Mouse (Mus musculus): Measurements from ENCODE around the gene Ky.

The Ky gene

DNA sequence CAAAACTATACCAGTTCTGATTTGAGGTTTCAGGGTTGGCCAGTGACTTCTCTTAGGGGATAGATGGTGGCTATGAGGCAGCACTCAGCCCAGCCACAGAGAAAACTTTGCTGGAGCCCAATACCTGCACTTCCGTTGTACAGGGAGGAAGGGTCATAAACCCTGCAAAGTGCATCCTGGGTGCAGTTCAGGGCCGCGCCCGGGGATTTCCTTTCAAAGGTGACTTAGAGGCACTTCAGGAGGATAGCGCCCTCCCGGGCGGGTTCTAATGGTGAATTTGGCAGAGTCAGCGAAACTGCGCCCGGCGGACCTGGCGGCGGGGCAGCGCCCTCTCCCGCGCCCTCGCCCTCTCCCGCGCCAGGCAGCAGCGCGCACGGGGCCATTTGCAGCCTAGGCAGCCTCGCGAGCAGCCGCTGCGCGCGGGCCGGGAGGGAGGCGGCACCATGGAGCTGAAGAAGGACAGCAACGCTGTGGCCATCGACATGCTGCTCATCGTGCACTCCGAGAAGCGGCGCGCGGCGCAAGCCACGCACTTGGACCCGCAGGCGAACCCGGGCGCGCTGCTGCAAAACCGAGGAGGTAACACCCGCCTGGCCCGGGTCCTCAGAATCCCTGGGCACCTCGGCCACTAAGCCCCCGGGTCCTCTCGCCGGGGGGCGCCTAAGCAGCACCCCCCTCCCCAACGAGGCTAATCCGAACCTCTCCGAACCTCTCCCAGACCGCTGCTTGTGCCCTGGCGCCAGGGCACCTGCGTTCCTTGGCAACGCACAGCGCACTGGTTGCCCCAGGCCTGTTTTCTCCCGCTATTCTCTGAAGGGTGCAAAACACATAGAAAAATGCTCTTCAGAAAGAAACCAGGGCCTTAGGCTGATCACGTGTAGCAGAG, at the start of gene Ky:
TSS of gene Ky (plus strand) at position 51 of the 886 bp plus-strand sequence.
- DNase-seq (ENCODE audit: low spot score in 2 of 2), result peak; percentile 32 to 63

DNA sequence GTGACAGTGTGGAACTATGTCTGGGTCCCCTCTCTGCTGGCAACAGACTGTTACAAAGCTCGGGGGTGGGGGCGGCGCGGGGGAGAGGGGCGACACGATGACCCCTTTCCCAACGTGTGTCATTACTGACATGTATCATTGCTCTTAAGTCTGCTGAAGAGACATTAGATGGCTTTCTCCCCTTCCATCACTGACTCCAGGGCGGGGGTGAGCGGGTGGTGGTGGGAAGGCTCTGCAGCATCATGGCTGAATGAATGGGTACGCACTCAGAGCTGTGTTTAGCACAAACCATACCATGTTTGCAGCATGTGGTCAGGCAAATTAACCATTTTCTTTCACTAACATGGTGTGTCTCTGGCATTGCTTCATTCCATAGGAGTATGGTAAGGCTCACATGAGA, 43.3 kb upstream of the Ky start:
- DNase-seq (ENCODE audit: low spot score in 2 of 2), result no peak

DNA sequence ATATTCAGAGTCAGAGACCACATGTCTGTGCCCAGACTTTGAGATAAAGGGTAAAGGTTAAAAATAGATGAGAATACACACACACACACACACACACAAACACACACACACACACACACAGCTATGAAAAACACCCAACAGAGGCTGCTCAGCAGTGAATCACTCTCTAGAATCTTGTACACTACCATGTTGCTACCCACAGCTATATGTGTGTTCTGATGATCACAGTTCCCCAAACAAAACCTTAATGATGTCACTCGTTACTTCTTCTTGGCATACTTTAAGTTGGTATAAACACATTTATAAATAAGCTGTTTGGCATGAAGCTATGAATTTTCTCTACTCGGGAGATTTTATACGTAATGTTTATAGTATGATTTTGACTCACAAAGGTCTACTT, 40.5 kb upstream of the Ky start:
- DNase-seq (ENCODE audit: low spot score in 2 of 2), result no peak

DNA sequence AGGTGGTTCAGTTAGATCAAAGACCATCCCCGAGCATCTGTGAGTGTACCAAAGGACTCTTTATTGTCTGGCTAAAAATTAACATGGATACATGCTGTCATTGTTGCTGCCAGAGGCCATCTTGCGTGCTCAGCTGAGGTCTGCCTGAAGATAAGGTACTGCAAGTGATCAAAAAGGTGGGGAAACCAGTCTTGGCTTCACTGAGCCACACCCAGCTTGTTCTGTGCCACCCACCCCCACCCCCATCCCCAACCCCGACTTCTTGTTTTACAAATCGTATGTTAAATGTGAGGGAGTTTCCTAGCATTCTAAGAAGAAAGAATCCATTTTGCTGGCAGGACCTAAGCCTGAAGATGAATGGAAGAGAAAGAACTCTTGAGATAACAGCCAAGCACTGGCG, 39.8 kb upstream of the Ky start:
- DNase-seq (ENCODE audit: low spot score in 2 of 2), result no peak

DNA sequence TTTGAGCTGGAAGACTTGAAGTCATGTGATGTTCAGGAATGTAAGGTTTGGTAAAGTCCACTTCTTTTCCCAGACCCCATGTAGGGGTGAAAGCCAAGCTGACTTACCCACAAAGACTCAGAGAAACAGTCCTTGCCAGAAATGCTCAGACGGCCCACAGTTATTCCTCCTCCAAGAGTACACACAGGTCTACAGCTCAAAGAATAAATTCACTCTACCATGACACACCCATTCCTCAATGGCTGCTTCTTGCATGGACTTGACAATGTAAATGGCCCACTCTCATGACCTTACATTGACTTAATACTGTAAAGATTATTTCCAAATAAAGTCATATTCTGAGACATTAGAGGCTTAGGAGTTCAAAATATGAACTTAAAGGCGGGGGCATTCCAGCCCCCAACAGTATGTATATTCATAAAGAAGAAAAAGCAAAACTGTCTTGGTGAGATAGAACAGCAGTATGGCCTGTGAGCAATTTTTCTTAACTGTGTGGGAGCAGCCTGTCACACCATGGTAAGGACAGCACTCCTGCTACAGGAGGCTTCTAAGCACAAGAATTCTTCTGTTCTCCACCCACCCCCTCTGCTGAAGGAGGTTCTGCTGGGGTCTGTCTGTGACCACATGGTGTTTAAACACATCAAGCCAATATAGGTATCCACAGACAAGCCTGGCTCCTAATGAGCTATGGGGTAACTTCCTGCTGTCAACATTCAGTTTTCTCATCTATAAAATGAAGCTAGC, 35.3 kb upstream of the Ky start:
- DNase-seq (ENCODE audit: low spot score in 2 of 2), result no peak

DNA sequence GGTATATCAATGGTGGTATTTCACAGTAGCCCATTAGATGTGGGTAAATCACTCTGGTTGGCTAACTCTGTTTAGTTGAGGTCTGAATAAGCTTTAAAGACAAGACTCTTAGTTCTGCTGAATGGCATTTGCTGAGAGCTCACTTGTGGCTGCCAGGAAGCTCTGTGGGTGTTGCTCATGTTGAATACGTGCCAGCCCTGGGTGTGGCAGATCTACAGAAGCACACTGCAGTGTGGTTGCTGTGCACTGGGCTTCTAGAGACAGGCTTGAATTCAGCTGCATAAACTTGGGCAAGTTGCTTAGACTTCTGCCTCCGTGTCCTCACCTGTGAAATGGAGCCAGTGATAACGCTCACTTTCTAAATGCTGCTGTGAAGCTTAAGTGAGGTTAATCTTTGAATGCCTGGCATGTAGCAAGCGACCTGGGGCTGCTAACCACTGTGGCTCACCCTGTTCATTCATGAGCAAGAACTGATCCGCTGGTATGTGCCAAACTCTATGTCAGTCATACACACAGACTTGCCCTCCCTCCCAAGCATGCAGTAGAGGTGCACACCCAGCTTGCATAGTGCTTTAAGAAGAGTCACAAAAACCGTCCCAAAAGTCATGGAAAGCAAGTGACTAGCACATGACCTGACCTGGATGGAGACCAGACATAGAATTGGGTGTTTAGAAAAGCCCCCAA, 27.6 kb upstream of the Ky start:
- DNase-seq (ENCODE audit: low spot score in 2 of 2), result no peak

DNA sequence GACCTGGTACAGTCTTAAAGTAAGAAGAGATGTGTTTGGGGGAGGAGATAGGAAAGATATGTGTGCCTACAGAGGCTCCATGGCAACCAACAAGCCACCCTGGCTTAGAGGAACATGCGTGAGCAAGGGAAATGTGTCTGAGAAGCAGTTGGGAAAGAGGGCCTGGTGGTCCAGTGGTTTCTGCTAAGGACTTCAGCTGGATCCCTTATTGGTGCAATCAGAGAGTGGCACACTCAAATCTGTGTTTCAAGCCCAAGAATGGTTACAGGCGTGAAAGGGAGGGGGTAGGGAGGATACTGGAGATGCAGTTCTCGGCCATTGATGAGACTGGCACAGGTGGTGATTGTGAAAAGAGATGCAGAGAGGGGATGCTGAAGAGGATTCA, 27.1 kb upstream of the Ky start:
- DNase-seq (ENCODE audit: low spot score in 2 of 2), result no peak

DNA sequence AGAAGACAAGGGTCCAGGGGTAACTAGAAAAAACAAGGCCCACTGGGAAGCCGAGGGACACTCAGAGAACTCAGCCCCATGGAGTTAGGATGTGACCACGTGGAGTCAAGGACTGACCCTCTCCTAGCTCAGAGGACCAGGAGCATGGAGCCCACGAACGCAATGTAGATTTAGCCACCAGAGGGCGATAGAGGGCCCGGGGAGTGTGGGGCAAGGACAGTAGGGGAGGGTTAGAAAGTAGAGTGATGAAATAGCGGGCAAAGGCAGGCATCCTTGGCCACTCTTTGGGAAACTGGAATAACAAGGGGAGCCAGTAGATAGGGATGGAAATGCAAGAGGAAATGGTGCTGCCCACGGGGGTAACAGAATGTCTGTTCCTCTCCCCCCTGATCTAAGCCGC, 26.5 kb upstream of the Ky start:
- DNase-seq (ENCODE audit: low spot score in 2 of 2), result no peak

DNA sequence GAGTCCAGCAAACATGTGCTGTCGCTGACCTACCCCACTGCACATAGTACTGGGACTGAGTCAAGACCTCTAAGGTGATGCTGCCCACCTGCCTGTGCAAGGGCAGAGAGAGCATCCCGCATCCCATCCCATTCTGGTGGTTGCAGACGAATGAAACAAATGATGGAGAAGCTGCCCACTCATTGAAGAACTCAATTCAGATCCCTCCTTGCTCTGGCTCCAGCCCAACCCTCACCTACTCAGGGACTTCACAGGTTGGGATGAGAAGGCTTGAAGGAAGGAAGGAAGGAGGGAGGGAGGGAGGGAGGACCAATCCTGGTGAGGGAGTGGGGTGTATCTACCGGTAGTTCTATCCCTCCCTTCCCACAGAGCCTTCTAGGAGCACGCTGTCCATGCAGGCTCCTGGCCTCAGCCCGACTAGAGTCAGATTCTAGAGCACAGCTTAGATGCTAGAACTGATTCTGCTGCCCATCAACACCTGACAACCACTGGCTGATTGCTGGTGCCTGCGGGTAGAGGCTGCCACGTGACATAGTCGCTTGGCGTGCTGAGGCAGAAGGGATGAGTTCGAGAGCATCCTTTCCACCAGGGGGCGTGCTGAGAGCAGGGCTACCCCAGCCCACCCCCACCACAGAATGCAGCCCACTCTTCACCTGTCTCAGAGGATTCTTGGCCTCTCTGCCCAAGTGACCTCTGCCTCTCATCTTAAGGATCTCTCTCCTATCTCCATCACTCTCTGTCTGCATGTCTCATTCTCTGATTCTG, 13.3 kb upstream of the Ky start:
- DNase-seq (ENCODE audit: low spot score in 2 of 2), result no peak

DNA sequence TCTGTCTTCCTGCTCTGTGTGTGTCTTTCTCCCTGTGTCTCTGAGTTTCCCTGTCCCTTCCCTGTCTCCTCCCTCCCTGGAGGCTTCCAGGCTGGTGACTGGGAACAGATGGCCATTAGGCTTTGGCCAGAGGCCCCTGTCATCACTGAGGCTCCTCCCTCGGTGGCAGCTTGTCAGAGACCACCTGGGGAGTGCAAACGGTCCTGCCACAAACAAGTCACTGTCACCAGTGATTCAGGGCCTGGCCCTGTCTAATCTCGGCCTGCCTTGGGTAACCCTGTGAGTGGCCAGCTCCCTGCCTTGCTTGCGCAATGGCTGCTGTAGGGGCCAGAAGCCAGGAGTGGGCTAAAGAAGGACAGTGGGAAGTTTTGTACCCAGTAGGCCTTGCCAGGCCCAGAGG, 12.5 kb upstream of the Ky start:
- DNase-seq (ENCODE audit: low spot score in 2 of 2), result peak; percentile 69 to 85

DNA sequence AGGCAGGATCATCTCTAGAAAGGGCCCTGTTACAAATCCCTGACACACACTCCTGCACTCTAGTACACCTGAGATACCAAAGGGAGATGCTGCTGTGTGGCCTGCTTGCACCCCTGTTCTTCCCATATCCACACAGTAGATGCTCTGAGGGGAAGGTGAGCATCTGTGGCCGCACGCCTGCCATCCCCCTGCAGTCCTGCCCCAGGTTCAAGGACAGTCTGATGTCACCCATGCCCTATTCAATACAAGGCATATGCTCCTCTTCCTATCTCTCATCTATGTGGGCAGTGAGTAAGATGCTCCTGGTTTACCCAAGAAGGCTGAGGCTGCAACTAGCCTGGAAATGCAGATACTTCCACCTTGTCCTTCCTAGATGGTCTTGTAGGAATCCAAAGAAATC, 11.6 kb upstream of the Ky start:
- no peak for DNase-seq (ENCODE audit: low spot score in 2 of 2)

DNA sequence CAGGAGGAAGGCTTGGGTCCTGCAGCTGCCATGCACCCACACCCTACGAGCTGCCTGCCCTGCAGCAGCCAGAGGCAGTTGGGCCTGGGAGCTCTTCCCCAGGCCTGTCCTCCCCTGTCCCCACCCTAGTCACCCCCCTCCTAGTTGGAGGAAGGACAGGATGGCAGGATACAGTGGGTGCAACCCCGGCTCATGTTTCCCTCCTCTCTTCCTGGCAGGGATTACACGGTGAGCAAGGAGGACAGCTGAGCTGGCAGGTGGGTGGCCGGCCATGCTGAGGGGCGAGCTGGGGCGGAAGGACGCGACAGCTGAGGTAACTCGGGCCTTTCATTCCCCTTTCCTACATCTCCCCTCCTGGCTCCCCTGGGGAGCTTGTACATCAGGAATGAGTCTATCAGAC, 11.1 kb upstream of the Ky start:
- DNase-seq (ENCODE audit: low spot score in 2 of 2), result no peak

DNA sequence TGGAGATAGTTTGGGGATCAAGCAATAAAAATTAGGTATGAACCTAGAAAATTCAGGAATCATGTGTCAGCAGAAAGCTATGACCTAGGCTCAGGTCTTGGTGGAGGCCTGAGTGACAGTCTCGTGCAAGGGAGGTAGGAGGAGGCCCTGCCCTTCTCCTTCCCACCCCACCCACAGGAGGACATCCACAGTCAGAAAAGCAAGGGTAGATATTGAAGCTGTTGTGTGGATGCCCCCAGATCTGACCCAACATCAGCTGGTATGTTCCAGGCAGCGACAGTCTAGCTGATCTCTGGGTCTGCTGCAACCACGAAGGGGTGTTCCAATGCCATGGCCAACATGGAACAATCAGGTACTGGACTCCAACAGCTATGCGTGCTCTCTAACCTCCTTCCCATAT, 10.3 kb upstream of the Ky start:
- no peak for DNase-seq (ENCODE audit: low spot score in 2 of 2)

DNA sequence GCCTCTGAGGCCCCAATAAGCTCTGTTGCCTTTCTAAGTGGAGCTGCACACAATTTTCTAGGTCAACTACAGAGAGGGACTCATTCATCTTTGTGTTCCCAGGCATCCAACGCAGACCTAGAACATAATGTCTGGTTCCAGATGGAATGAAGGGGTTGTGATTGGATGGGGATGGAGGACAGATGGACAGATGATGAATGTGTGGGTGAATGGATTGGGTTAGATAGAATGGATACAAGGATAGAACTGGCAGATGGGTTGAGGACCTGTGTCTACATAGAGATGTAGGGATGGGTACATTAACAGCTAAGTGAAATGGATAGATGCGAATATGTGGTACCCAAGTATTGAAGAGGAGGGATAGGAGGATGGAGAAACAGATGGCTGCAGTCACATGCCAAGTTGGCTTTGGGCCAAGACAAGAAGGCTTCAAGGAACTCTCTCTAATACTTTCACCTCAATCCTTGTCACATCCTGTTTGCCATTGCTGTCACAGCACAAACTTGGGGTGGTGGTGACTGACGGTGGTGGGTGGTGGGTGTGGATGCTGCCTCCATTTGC, 9.0 kb upstream of the Ky start:
- no peak for DNase-seq (ENCODE audit: low spot score in 2 of 2)

DNA sequence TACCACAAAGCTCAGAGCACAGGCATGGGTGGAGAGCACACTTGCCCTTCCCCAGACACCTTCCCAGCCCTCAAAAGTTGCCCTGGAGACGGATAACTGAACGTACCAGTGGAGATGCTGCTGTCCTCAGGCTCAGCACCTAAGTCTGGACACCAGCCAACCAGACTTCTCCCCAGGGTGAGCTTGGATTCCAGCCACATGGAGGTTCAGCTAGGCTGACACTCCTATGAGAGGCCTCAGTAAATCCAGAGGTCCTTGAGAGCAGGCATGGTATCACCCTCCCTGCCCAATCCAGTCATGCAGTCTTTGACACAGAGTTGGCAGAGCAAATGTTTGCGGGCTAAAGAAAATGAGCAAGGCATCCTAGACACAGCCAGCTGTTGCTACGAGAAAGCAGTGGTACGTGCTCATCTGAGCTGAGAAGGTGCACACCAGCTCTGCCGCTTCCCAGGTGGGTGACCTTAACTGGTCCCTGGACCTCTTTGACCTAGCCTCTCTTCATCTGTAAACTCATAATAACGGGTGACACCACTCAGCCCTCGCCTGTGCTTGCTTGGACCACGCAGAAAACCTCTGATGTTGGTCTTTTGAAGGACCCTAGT, 8.4 kb upstream of the Ky start:
- no peak for DNase-seq (ENCODE audit: low spot score in 2 of 2)

DNA sequence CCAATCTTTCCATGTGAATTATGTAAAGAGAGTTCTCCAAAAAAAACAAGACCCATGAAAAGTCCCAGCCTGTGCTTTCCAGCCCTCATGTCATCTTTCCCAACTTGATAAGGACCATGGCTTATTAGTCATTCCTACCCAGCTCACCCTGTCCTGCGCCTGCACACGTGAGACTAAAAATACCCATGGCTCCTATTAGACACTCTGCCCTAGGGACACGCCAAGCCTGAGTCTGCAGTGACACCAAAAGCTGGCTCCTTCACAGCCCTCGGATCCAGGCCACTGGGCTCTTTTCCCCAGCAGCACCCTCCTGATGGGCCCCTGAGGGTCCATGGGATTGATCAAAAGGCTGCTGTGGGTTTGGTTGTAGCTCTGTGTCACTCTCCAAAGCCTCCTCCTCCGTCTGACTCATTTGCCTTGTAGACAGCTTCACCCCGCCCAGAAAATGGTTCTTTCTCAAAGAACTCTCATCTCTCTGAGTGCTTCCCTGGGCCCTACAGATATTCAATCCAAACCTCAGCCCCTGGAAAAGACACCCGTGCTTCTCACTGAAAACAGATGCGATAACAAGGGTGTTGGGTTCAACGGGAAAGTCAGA, 7.6 kb upstream of the Ky start:
- DNase-seq (ENCODE audit: low spot score in 2 of 2), result peak; percentile 91

DNA sequence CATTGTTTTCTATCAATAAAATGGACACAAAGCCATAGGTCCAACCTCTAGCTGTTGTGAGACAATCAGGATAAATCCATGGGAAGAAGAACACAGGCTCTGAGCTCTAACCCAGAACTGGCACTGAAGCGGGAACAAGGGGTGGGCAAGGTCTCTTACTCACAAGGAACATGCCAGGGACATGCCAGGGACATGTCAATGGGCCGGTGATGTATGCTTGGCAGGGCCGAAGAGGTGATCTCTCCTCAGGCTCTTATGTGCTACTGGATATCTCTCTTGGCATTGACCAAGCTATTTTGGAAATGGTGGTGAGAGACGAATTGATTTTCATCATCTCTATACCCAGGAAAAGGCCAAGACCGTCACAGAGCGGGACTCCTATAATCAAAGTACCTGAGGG, 6.8 kb upstream of the Ky start:
- DNase-seq (ENCODE audit: low spot score in 2 of 2), result no peak

DNA sequence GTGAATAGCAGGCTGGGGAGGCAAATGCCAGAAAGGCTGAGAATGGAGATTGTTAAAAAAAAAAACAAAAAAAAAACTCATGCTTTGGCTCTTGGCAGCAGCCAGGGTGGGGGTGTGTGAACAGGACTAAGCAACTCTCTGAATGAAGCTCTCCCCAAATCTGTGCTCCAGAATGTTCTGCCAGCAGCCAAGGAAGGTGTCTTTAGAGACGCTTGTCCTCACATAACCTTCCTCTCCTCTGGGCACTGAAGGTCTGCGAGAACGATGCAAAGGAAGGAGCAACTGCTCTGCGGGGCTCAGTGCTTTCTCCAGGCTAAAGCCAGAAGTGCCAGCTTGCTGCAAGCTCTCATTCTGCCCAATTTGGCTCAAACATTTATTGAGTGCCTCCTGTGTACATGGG, 6.3 kb upstream of the Ky start:
- peak in 1 of 2 experiments; percentile 44 for DNase-seq (ENCODE audit: low spot score in 2 of 2)

DNA sequence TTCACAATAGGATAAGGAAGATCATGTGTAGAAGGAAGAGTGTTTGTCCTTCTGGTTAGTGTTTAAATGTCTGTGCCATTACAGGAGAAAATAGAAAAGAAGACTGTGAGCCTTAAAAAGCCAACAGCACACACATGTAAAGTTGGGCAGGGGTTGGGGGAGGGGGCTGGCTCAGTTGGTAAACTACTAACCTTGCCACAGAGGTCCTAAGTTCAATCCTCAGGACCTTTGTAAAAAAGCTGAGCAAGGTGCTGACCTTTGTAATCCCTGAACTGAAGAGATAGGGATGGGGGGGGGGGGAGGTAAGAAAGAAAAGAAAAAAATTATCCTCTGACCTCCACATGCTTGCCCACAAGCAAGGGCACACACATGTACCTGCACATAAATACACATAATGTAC, 5.8 kb upstream of the Ky start:
- DNase-seq (ENCODE audit: low spot score in 2 of 2), result no peak

DNA sequence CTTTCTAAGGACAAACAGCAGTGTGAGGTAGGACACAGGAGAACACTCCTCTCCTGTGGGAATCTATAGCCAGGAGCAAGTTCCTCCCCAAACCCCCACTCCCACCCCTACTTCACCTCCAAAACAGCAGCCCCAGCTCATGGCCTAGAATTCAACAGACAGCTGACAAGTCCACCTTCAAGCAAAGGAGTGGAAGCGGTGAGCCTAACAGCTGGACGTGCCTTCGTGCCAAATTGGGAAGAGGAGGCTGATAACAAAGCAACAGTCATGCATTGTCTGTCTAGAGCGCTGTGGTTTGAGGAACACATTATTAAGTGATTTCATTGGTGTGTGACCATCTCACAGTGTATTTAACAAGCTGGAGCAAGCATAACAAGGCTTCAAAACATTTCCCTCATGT, 4.4 kb upstream of the Ky start:
- DNase-seq (ENCODE audit: low spot score in 2 of 2), result no peak

Measured in heart, adult 9 months (tissue).